In the genomic region with DNA sequence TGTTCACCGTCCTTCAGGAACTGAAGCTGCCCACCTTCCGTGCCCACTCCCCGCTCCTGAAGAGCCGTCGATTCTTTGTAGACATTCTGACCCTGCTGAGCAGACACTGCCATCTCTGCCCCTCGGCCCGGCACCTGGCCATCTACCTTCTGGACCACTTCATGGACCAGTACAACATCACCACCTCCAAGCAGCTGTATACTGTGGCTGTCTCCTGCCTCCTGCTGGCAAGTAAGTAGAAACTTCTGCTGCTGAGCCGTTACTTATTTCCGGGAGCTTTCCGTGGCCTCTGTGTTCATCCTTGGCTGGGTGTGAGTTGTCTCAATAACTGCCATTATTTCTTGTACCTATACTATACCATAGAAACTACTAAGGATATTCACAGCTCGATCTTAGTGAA, we compare ENCODE assay signal across 28 mouse cellular contexts. TPM values are rescaled to one million over a fixed set of nuclear protein-coding genes. Genes with fewer than 3 reads are reported as not detected.
DNase-seq lines count a peak whose midpoint lies in the region; ATAC-seq and TF ChIP-seq lines count a peak whose summit lies in the region.
"Had no signal": no experiment of that assay in that cellular context is flagged by ENCODE, and none has a peak within 500 bp of the region (broad histone marks: within the 10 kb centered on the region; RNA-seq: fewer than 3 reads in every experiment).

No protein-coding gene starts in this region.

- no peak for ATAC-seq in heart, embryonic 11.5 days (replicated peaks; ENCODE audit: insufficient number of reproducible peaks, low FRiP score, low TSS enrichment)
- ATAC-seq: activated CD4-positive, CD25-positive, alpha-beta regulatory T cell, adult 4 months; CD4-positive, CD25-positive, alpha-beta regulatory T cell, adult 4 months; forebrain, embryonic 13.5 days; intestine, embryonic 16.5 days had no signal

- no peak overlapping the region for H3K9ac ChIP-seq in heart, embryonic 11.5 days (ENCODE audit: low read depth, low read length)
- H3K9ac ChIP-seq: forebrain, embryonic 13.5 days; stomach, embryonic 15.5 days had no signal

- peak; percentile 26 for TF ChIP-seq CTCF in left cerebral cortex, adult 2 months (IDR thresholded peaks at IDR 0.05)
- peak; percentile 8; the same call in 1 of the 2 replicates for TF ChIP-seq CTCF in testis, adult 2 months (IDR thresholded peaks at IDR 0.05; ENCODE audit: control insufficient read depth, insufficient read depth, insufficient replicate concordance, low read depth, low read length)

- H3K4me3 ChIP-seq in heart, embryonic 11.5 days (ENCODE audit: low read depth, low read length): no peak overlapping the region
- no peak overlapping the region for H3K4me3 ChIP-seq in left cerebral cortex, adult 2 months
- no peak overlapping the region for H3K4me3 ChIP-seq in testis, adult 2 months (ENCODE audit: control insufficient read depth, low read depth, low read length)
- H3K4me3 ChIP-seq: forebrain, embryonic 13.5 days; limb, embryonic 10.5 days; midbrain, embryonic 10.5 days; myocyte; stomach, embryonic 15.5 days had no signal

- intact Hi-C loops in left cerebral cortex, adult 2 months (cut with DNase I): no loop called here

- H3K27me3 ChIP-seq in heart, embryonic 11.5 days (ENCODE audit: control insufficient read depth, insufficient read depth, low read length): no peaks in the 10 kb centered on the region
- no peaks in the 10 kb centered on the region for H3K27me3 ChIP-seq in testis, adult 2 months (ENCODE audit: control insufficient read depth, insufficient read depth, low read length)
- H3K27me3 ChIP-seq: forebrain, embryonic 13.5 days; stomach, embryonic 15.5 days had no signal

- WGBS in heart, embryonic 11.5 days (ENCODE audit: insufficient replicate concordance): 76% methylated on average over 11 of the region's 11 CpGs

- no peak for DNase-seq in heart, adult 8-10 months (ENCODE audit: low spot score)
- DNase-seq in left cerebral cortex, adult 2 months (ENCODE audit: extremely low spot score in 1 of 2, low spot score in 2 of 2): no peak
- DNase-seq in left cerebral cortex, adult 11 months (ENCODE audit: low spot score): no peak
- DNase-seq in testis, postnatal 14 days (ENCODE audit: low spot score): no peak
- DNase-seq in testis, postnatal 10 days (ENCODE audit: low spot score): peak; percentile 40
- DNase-seq in right cerebral cortex, adult 2 months (ENCODE audit: low spot score in 2 of 2): no peak
- DNase-seq: cerebellum, adult 8-10 months; embryo, embryonic 11 days; kidney, postnatal 36 days; layer of hippocampus, postnatal 36 days; lung, adult 18-20 months; spleen, adult 18-20 months; thymus, postnatal 4 days had no signal

- peaks cover 7% of the 10 kb centered on the region; the same call in 1 of the 2 replicates for H3K36me3 ChIP-seq in heart, embryonic 11.5 days (ENCODE audit: control insufficient read depth, insufficient read depth, low read length)
- H3K36me3 ChIP-seq in testis, adult 2 months (ENCODE audit: control insufficient read depth, insufficient read depth, low read length): no peaks in the 10 kb centered on the region

- H3K27ac ChIP-seq in heart, embryonic 11.5 days (ENCODE audit: low read depth, low read length): 0 out of 2 replicates have a peak overlapping the region, but pooled peaks have one; percentile 22
- no peak overlapping the region for H3K27ac ChIP-seq in left cerebral cortex, adult 2 months
- H3K27ac ChIP-seq in testis, adult 2 months (ENCODE audit: control insufficient read depth, insufficient read depth, low read depth, low read length): no peak overlapping the region
- H3K27ac ChIP-seq: forebrain, embryonic 13.5 days; limb, embryonic 10.5 days; midbrain, embryonic 10.5 days; stomach, embryonic 15.5 days had no signal

- no peak for TF ChIP-seq POLR2A in testis, adult 2 months (IDR thresholded peaks at IDR 0.05; ENCODE audit: control insufficient read depth, low read depth, low read length)

- H3K4me1 ChIP-seq in heart, embryonic 11.5 days (ENCODE audit: control insufficient read depth, insufficient read depth, low read length): peaks cover 37% of the 10 kb centered on the region
- H3K4me1 ChIP-seq in testis, adult 2 months (ENCODE audit: control insufficient read depth, insufficient read depth, low read length): no peaks in the 10 kb centered on the region

- H3K4me2 ChIP-seq in heart, embryonic 11.5 days: no peak overlapping the region
- H3K4me2 ChIP-seq: forebrain, embryonic 13.5 days; stomach, embryonic 15.5 days had no signal

- H3K9me3 ChIP-seq in heart, embryonic 11.5 days (replicated peaks; ENCODE audit: control insufficient read depth, low read length): no peaks in the 10 kb centered on the region
- H3K9me3 ChIP-seq: forebrain, embryonic 13.5 days; limb, embryonic 10.5 days; midbrain, embryonic 10.5 days; stomach, embryonic 15.5 days had no signal

RNA-seq across cellular contexts. Expression of a gene that starts 28.0 kb away (rescaled TPM):
- polyA plus RNA-seq in heart, embryonic 11.5 days (2014; fragmentation: Nextera tagmentation; extraction: Ambion mirVana): 23.2 and 25.1 TPM in 2 replicates
- total RNA-seq in heart, adult 8-10 months (2022): 1 to 10 TPM in 3 of 4 experiments, under 1 TPM in 1; 0.87 to 2.2 (median 1.4) TPM
- total RNA-seq in left cerebral cortex, adult 2 months (2021): 1 to 10 TPM; 3.8 to 4.6 TPM
- polyA plus RNA-seq in testis, adult 2 months (2012; rRNA removed): 2.4 and 2.8 TPM in 2 replicates
- total RNA-seq: gastrocnemius, adult 18-20 months; neutrophil, adult 5-6 weeks had no signal

RNA-seq across cellular contexts. Expression of a gene that starts 30.3 kb away (rescaled TPM):
- polyA plus RNA-seq in heart, embryonic 11.5 days (2014; fragmentation: Nextera tagmentation; extraction: Ambion mirVana): 4.6 and 5.3 TPM in 2 replicates
- total RNA-seq in heart, adult 8-10 months (2022): under 1 TPM; 0.22 to 0.57 (median 0.48) TPM
- total RNA-seq in left cerebral cortex, adult 2 months (2021): under 1 TPM; 0.61 to 0.77 TPM
- 0.28 TPM in 2 replicates for polyA plus RNA-seq in testis, adult 2 months (2012; rRNA removed)
- polyA plus RNA-seq: activated CD4-positive, CD25-positive, alpha-beta regulatory T cell, adult 4 months; CD4-positive, CD25-positive, alpha-beta regulatory T cell, adult 4 months; myocyte had no signal

RNA-seq across cellular contexts. Expression of a gene that starts 44.8 kb away (rescaled TPM):
- polyA plus RNA-seq in heart, embryonic 11.5 days (2014; fragmentation: Nextera tagmentation; extraction: Ambion mirVana): not detected in 2 replicates
- total RNA-seq in heart, adult 8-10 months (2022): not detected
- not detected for total RNA-seq in left cerebral cortex, adult 2 months (2021)
- not detected in 2 replicates for polyA plus RNA-seq in testis, adult 2 months (2012; rRNA removed)
- total RNA-seq: gastrocnemius, adult 18-20 months; heart, adult 18-20 months; hematopoietic stem cell, adult 5-6 weeks; layer of hippocampus, postnatal 36 days; neutrophil, adult 5-6 weeks had no signal
- polyA plus RNA-seq: activated CD4-positive, CD25-positive, alpha-beta regulatory T cell, adult 4 months; brain, embryonic 14.5 days; CD4-positive, CD25-positive, alpha-beta regulatory T cell, adult 4 months; forebrain, embryonic 13.5 days; limb, embryonic 10.5 days; midbrain, embryonic 10.5 days; myocyte had no signal
